Mouse (Mus musculus) stomach, postnatal 0 days (tissue): ENCODE results near the gene Sdk2. TPM values are rescaled to one million over a fixed set of nuclear protein-coding genes. Genes with fewer than 3 reads are reported as not detected.

Source experiments
- ATAC-seq: fragments of 200-750 bp; cut with Nextera tagmentation; 2 replicates; pipeline ENCODE4 v1.8.0; 2017; ENCODE audit not compliant: low FRiP score, low TSS enrichment
- DNase-seq: peaks from one replicate; pipeline ENCODE4 v3.0.0-alpha.2; 2016; ENCODE audit warnings: low spot score
- H3K27ac ChIP-seq: fragments of 300-500 bp; sonication (generic); replicated peaks from 2 replicates; pipeline ENCODE4 v1.5.1; 2014; ENCODE audit warnings: mild to moderate bottlenecking, control low read depth
- H3K27me3 ChIP-seq: fragments of 300-500 bp; sonication (generic); 2 replicates; pipeline ENCODE4 v1.6.1; 2014; ENCODE audit warnings: low read length; ENCODE audit not compliant: control insufficient read depth, insufficient read depth
- H3K36me3 ChIP-seq: fragments of 300-500 bp; sonication (generic); 2 replicates; pipeline ENCODE4 v1.6.1; 2014; ENCODE audit warnings: low read length, mixed read lengths; ENCODE audit not compliant: control insufficient read depth, insufficient read depth
- H3K4me1 ChIP-seq: fragments of 300-500 bp; sonication (generic); replicated peaks from 2 replicates; pipeline ENCODE4 v1.6.1; 2014; ENCODE audit warnings: antibody characterized with exemption; ENCODE audit not compliant: control insufficient read depth, insufficient read depth
- H3K4me2 ChIP-seq: fragments of 300-500 bp; sonication (generic); replicated peaks from 2 replicates; pipeline ENCODE4 v1.6.1; 2014; ENCODE audit warnings: low read depth, mild to moderate bottlenecking, control low read depth, moderate library complexity
- H3K4me3 ChIP-seq: fragments of 300-500 bp; sonication (generic); 2 replicates; pipeline ENCODE4 v1.5.1; 2014; ENCODE audit warnings: low read depth, low read length, control low read depth
- H3K9ac ChIP-seq: fragments of 300-500 bp; sonication (generic); 2 replicates; pipeline ENCODE4 v1.6.1; 2014; ENCODE audit warnings: mild to moderate bottlenecking, low read length, control low read depth, mixed read lengths
- H3K9me3 ChIP-seq: fragments of 300-500 bp; sonication (generic); 2 replicates; pipeline ENCODE4 v1.6.1; 2016; ENCODE audit warnings: low read length; ENCODE audit not compliant: control insufficient read depth
- CTCF ChIP-seq: IDR thresholded peaks from 2 replicates; pipeline ENCODE4 v1.5.1; 2016; ENCODE audit warnings: antibody characterized with exemption, low read depth, mild to moderate bottlenecking, moderate library complexity
- EP300 ChIP-seq: optimal IDR thresholded peaks from 2 replicates; pipeline ENCODE3; 2016; ENCODE audit warnings: antibody characterized with exemption
- WGBS: fragments of 180-500 bp; shearing (Covaris S2); extraction: QIAGEN DNeasy Blood & Tissue Kit; methylation state at CpG from one replicate; pipeline ENCODE4 v1.1.7; 2014; 5-methylcytosine and 5-hydroxymethylcytosine counted together
- polyA plus RNA-seq: library from polyadenylated mRNA; unstranded; fragments of >200 nt; fragmentation: Nextera tagmentation; extraction: Ambion mirVana; gene quantifications from 2 replicates; pipeline ENCODE4 v1.2.1, GENCODE M21; 2015

The Sdk2 gene
- polyA plus RNA-seq, 1 experiment from 2014 or later = 0.45 TPM

DNA sequence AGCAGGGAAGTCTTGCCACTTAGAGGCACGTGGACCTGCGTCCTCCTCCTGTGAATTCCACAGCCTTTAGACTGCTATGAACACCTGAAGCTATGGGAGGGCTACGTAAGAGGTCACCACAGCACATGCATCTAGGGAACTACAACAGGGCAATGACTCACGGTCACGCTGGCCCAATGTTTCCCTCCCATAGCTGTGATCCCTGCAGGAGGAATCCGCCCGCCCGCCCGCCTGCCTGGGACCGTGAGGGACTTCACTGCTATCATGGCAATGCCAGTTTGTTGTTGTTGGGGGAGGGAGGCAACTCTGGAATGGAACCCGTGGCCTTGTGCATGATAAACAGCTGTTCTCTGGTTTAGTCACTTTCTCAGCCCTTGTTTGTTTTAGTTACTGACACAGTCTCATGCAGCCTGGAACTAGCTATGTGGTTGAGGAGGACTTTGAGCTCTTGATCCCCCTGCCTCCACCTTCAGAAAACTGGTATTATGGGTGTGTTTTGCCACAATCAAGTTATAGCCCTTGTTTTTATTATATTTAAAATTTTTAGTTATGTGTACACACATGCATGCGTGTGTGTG is 249.8 kb downstream of the Sdk2 start:
- H3K4me1 ChIP-seq = no peaks in the 10 kb centered on the region
- no peak for TF ChIP-seq EP300
- no peak for TF ChIP-seq CTCF
- H3K9ac ChIP-seq = no peak overlapping the region
- no peak overlapping the region for H3K27ac ChIP-seq
- DNase-seq (peak; percentile 73), ATAC-seq (peak; percentile 78)
- H3K9me3 ChIP-seq = no peaks in the 10 kb centered on the region
- H3K36me3 ChIP-seq = no peaks in the 10 kb centered on the region
- no peak overlapping the region for H3K4me2 ChIP-seq
- H3K4me3 ChIP-seq = no peak overlapping the region
- 47% methylated on average over 12 of the region's 12 CpGs for WGBS
- H3K27me3 ChIP-seq = no peaks in the 10 kb centered on the region

GRCm38 (mm10) chr11:113816439-113816838 is 250.4 kb downstream of the Sdk2 start:
- Histone ChIP-seq H3K36me3 (no peaks in the 10 kb centered on the region), H3K9me3 (no peaks in the 10 kb centered on the region), H3K27me3 (no peaks in the 10 kb centered on the region), H3K9ac (no peak overlapping the region), H3K4me3 (no peak overlapping the region), H3K4me1 (no peaks in the 10 kb centered on the region), H3K4me2 (no peak overlapping the region), H3K27ac (no peak overlapping the region)
- DNase-seq = no peak
- TF ChIP-seq EP300 = no peak
- WGBS = 37% methylated on average over 4 of the region's 4 CpGs
- ATAC-seq = no peak

- H3K27me3 ChIP-seq = no peaks in the 10 kb centered on the region
- no peaks in the 10 kb centered on the region; the same call in 1 of the 2 replicates for H3K4me1 ChIP-seq
- TF ChIP-seq CTCF (peak; percentile 64), EP300 (no peak)
- H3K4me2 ChIP-seq = no peak overlapping the region; the same call in 1 of the 2 replicates
- H3K36me3 ChIP-seq = no peaks in the 10 kb centered on the region
- ATAC-seq (peak; percentile 45; the same call in 1 of the 2 replicates), DNase-seq (no peak)
- no peak overlapping the region for H3K4me3 ChIP-seq
- no peak overlapping the region; the same call in 1 of the 2 replicates for H3K27ac ChIP-seq
- 0 out of 2 replicates have a peak overlapping the region, but pooled peaks have one; percentile 23 for H3K9ac ChIP-seq
- WGBS = 46% methylated on average over 20 of the region's 20 CpGs
- no peaks in the 10 kb centered on the region for H3K9me3 ChIP-seq
Observed at GRCm38 (mm10) chr11:113811546-113812339, 255.1 kb downstream of the Sdk2 start.

- DNase-seq (peak; percentile 89), ATAC-seq (peak; percentile 73)
- no peak overlapping the region; the same call in none of the 2 replicates for H3K4me2 ChIP-seq
- H3K27ac ChIP-seq = 0 out of 2 replicates have a peak overlapping the region, but pooled peaks have one; percentile 13
- H3K36me3 ChIP-seq = no peaks in the 10 kb centered on the region
- WGBS = 43% methylated on average over 24 of the region's 24 CpGs
- no peak overlapping the region for H3K4me3 ChIP-seq
- H3K9me3 ChIP-seq = no peaks in the 10 kb centered on the region
- 0 out of 2 replicates have a peak overlapping the region, but pooled peaks have one; percentile 23 for H3K9ac ChIP-seq
- peak; percentile 97 for TF ChIP-seq CTCF
- no peak for TF ChIP-seq EP300
- H3K4me1 ChIP-seq = no peaks in the 10 kb centered on the region; the same call in 1 of the 2 replicates
- H3K27me3 ChIP-seq = no peaks in the 10 kb centered on the region
Observed at GRCm38 (mm10) chr11:113810638-113811545, 256.0 kb downstream of the Sdk2 start.

- H3K4me3 ChIP-seq = no peak overlapping the region
- ATAC-seq = 0 out of 2 replicates have a peak, but pooled peaks have one; percentile 7
- WGBS = 47% methylated on average over 9 of the region's 9 CpGs
Observed at GRCm38 (mm10) chr11:113807086-113807485, 259.8 kb downstream of the Sdk2 start.

More at GRCm38 (mm10) chr11:113807086-113807485, 259.8 kb downstream of the Sdk2 start:
- Histone ChIP-seq H3K4me2 (no peak overlapping the region), H3K9me3 (no peaks in the 10 kb centered on the region), H3K4me1 (no peaks in the 10 kb centered on the region; the same call in 1 of the 2 replicates), H3K36me3 (no peaks in the 10 kb centered on the region), H3K27ac (no peak overlapping the region), H3K9ac (no peak overlapping the region), H3K27me3 (no peaks in the 10 kb centered on the region)
- TF ChIP-seq CTCF (no peak), EP300 (peak; percentile 43)
- DNase-seq = no peak
